Mouse (Mus musculus): ENCODE data around the gene Tsks. TPM values are rescaled to one million over a fixed set of nuclear protein-coding genes. Genes with fewer than 3 reads are reported as not detected.

Tsks gene
- polyA plus RNA-seq (2017; shearing (Covaris generic)), result not detected

DNA sequence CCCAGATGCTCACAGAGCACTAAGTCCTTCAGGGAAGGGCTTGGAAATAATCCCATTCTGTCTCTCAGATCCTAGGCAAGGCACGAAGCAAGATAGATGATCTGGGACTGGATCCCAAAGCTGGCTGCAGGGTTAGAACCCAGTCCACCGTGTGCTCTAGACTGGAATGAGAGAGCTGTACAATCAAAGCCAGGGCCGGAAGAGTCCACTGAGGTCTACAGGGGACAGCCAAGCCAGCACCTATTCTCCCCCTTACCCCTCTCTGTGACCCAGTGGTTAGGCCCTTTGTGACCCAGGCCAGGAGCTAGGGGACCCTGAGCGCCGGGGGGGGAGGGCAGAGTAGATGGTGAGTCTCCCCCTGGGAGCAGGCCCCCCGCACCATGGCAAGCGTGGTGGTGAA, at the start of gene Tsks:
TSS of gene Tsks (plus strand) at position 301 of the 400 bp plus-strand sequence.

DNA sequence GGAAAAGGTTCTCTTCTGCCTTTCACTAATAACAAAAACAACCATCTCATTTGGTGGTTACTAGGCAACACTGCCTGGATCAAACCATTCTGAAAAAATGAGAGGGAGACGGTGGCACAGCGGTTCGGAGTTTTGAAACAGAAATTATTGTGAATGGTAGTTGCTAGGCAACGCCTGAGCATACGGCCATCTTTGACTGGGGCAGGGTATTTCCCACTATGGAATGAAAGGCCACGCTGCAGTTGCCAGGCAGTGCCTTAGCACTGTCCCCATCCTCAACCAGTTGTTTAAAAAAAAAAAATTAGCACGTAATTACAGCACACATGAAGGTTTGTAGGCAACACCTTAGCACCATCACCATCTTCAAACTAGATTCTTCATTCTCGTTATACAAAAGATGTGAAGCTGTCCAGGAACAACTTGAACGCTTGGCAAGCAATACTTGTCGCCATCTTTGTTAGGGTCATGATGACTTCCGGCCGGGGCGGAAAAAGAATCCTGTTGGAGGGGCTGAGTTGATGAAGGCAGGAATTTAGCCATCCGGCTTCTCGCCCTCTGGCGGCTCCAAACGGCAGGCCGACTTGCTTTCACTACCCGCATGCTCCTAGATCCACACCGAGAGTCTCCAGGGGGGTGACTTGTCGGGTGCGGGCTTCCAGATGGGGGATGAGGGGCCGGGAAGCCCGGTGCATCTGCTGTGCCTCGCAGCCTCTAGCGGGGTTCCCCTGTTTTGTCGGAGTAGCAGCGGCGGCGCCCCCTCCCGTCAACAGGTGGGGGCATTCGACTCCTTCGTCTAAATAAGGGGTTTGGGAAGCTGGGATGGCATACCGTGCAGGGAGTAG, 47.2 kb upstream of the Tsks start, which contains the start of gene Fuz:
TSS of gene Fuz (plus strand) at position 487 of the 842 bp plus-strand sequence.

DNA sequence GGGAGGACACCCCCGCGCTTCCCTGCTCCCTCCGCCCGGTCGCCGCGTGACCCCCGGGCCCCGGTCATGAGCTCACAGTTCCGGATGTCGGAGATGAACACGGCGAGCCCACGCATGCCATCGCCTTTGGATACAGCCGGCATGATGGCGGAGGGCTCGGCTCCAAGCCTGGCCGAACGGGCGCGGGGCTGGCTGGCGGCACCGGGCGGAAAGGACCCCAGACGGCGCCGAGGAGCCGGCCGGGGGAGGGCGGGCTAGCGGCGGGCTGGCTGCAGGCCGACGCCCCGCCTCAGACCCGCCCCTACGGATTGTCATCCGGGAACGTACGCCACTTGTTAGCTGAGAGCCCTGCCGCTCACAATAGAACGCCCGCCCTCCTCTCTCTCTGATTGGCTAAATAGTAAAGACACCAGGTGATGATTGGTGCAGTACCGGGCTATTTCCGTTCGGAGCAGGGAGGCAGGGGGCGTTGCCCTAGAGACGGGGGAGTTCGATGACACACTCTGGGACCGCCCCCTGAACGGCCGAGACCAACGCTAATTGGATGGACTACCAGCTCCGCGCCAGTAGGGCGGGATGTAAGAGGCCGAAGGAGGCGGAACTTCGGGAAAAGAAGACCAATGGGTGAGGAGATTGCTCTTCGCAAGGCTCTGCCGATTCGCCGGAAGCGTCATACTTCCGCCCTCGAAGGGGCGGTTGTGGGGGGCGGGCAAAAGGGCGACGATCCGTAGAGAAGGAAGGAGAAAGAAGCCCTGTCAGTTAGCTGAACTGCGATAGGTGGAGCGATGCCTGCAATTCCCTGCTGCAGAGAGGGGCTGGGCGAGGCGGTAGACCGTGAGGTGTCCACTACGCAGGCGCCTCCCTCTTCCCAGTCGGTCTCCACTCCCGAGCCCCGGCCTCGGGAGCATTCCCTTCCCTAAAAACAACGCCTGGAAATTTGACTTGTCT, 13.5 kb upstream of the Tsks start, which contains the start of gene Ap2a1:
TSS of gene Ap2a1 (minus strand) at position 293 of the 948 bp plus-strand sequence.

DNA sequence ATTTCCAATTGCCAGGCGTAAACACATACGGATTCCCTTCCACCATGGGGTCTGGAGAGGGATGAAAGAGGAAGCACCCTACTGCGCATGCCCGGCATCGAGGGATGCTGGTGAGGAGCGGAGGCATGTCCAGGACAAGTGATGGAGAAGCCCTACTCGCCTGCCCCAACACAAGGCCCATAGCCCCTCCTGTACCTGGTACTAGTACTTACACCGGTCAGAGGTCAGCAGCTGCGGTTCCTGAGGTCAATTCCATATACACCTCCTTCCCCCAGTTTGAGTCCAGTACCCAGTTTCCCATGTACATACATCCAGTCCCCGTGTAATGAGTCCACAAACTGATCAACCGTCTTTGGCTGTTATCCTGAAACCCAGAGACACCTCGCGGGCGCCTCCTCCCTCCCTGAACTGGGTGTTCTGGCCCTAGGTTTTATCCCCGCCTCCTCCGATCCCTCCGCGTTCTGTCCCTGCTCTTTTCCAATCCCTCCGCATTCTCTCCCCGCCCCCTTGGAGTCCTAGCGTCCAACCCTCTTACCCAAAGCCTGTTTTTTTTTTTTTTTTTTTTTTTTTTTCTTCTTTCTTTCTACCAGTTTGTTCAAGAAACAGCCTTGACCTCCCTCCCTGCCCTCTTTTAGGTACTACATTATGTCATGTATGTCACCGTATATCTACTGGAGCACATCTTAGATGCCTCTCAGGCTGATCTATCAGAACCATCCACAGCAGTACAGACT, 31.5 kb downstream of the Tsks start, which contains the start of gene Cpt1c:
TSS of gene Cpt1c (minus strand) at position 469 of the 734 bp plus-strand sequence.

DNA sequence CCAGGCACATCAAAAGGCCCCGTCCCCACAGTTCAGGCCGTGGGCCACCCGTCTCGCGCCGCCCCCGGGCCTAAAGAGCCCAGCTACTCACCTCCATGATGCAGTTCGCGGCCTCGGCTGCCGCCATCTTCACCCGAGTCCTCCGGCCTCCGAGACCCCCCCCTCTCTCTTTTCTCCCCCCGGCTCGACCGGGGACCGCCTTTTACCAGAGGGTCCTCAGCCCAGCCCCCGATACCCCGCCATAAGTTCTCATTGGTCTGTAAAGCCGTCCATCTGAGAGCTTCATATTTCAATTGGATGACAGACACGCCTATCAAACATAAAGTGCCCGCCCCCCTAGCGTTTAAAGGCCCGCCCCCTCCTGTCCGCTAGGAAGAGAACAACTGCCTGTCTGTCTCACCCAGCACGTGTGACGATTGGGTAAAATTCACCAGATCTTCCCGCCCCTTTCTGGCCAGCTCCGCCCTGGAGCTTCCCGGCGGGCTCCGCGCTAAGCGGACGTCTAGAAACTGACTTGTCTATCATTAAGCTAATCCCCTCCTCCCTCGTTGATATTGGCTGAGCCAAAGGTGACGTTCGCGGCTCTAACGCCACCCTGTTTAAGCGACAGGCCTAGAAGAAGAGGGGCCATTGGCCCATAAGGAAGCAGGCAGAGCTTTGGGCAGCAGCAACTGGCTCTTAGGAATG, 43.3 kb downstream of the Tsks start, which contains the start of gene Prmt1:
TSS of gene Prmt1 (minus strand) at position 377 of the 687 bp plus-strand sequence.

DNA sequence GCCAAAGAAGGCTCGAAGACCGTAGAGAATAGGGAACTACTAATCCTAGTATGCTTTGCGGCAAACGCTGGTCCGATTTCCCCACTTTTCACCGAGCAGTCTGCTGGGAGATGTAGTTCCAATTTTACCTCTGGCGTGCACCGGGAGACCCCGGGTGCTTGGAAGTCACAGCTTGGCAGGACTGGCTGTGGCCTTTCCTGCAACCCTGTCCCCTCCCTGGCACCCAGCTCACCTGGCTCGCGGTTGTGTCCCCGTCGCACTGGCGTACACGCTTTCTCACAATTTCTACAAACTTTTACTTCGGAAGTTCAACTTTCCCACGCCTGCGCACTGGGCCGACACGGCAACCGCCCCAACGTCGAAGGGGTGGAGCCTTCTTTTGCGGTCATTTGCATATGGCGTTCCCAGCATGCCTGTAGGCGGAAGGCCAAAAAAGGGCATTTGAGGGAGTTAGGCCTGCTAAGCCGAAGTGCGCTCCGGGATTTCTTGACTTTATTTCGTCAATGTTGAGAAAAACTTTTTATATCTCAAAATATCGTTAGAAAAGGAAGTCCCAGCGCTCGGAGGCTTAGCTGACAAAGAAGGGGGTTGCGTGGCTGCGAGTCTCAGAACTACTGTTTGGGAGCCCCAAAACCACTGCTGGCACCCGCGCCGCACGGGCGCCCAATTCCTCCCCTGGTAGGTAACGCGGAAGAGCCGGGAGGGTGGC, 54.4 kb downstream of the Tsks start, which contains the start of gene Irf3:
TSS of gene Irf3 (plus strand) at position 418 of the 709 bp plus-strand sequence.

DNA sequence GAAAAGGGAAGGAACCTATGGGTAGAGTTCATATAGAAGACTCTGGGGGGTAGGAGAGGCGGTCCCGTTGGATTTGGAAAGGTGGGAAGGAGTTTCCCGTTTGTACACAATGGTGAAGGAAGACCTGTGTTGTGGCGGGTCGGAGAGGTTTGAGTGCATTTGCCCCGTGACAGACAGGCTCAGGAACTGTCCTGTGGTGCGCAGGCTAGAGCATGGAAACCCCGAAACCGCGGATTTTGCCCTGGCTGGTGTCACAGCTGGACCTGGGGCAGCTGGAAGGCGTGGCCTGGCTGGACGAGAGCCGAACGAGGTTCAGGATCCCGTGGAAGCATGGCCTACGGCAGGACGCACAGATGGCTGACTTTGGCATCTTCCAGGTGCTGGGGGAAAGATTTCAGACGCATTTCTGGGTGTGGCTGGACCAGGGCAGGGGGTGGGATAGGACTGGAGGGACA, 55.5 kb downstream of the Tsks start, which contains the start of gene Bcl2l12:
TSS of gene Bcl2l12 (minus strand) at position 212 of the 455 bp plus-strand sequence.

Other genes with a start within 250 kb of the Tsks start
- not detected for gene Izumo2, start 234.5 kb upstream of the Tsks start, polyA plus RNA-seq (2017; shearing (Covaris generic))
- gene Vrk3, start 194.8 kb upstream of the Tsks start, polyA plus RNA-seq (2017; shearing (Covaris generic)), result 116 TPM
- 0.51 TPM for gene Zfp473, start 192.2 kb upstream of the Tsks start, polyA plus RNA-seq (2017; shearing (Covaris generic))
- 63.1 TPM for gene Nup62, start 127.1 kb upstream of the Tsks start, polyA plus RNA-seq (2017; shearing (Covaris generic))
- gene Il4i1, start 126.8 kb upstream of the Tsks start, polyA plus RNA-seq (2017; shearing (Covaris generic)), result 2.9 TPM
- 0.22 TPM for gene Atf5, start 126.5 kb upstream of the Tsks start, polyA plus RNA-seq (2017; shearing (Covaris generic))
- 20.5 TPM for gene Akt1s1, start 94.2 kb upstream of the Tsks start, polyA plus RNA-seq (2017; shearing (Covaris generic))
- 114 TPM for gene Tbc1d17, start 94.1 kb upstream of the Tsks start, polyA plus RNA-seq (2017; shearing (Covaris generic))
- 112 TPM for gene Pnkp, start 86.1 kb upstream of the Tsks start, polyA plus RNA-seq (2017; shearing (Covaris generic))
- 10.1 TPM for gene Ptov1, start 73.4 kb upstream of the Tsks start, polyA plus RNA-seq (2017; shearing (Covaris generic))
- 52.0 TPM for gene Med25, start 50.5 kb upstream of the Tsks start, polyA plus RNA-seq (2017; shearing (Covaris generic))
- 52.1 TPM for gene Fuz, start 47.1 kb upstream of the Tsks start, polyA plus RNA-seq (2017; shearing (Covaris generic))
- 36.1 TPM for gene Ap2a1, start 13.7 kb upstream of the Tsks start, polyA plus RNA-seq (2017; shearing (Covaris generic))
- 0.72 TPM for gene Cpt1c, start 31.6 kb downstream of the Tsks start, polyA plus RNA-seq (2017; shearing (Covaris generic))
- gene Prmt1, start 43.4 kb downstream of the Tsks start, polyA plus RNA-seq (2017; shearing (Covaris generic)), result 180 TPM
- 248 TPM for gene Irf3, start 54.4 kb downstream of the Tsks start, polyA plus RNA-seq (2017; shearing (Covaris generic))
- gene Bcl2l12, start 55.5 kb downstream of the Tsks start, polyA plus RNA-seq (2017; shearing (Covaris generic)), result 29.1 TPM
- 27.6 TPM for gene Scaf1, start 73.2 kb downstream of the Tsks start, polyA plus RNA-seq (2017; shearing (Covaris generic))
- gene Rras, start 74.8 kb downstream of the Tsks start, polyA plus RNA-seq (2017; shearing (Covaris generic)), result 15.1 TPM
- gene Prr12, start 109.7 kb downstream of the Tsks start, polyA plus RNA-seq (2017; shearing (Covaris generic)), result 3.5 TPM
- 127 TPM for gene Nosip, start 119.2 kb downstream of the Tsks start, polyA plus RNA-seq (2017; shearing (Covaris generic))
- 3.2 TPM for gene Prrg2, start 119.5 kb downstream of the Tsks start, polyA plus RNA-seq (2017; shearing (Covaris generic))
- gene Rcn3, start 149.0 kb downstream of the Tsks start, polyA plus RNA-seq (2017; shearing (Covaris generic)), result 159 TPM
- 6.5 TPM for gene Fcgrt, start 160.6 kb downstream of the Tsks start, polyA plus RNA-seq (2017; shearing (Covaris generic))
- 2,486 TPM for gene Rps11, start 181.2 kb downstream of the Tsks start, polyA plus RNA-seq (2017; shearing (Covaris generic))
- gene Rpl13a, start 185.6 kb downstream of the Tsks start, polyA plus RNA-seq (2017; shearing (Covaris generic)), result 2,118 TPM
- gene Gm45713, start 193.0 kb downstream of the Tsks start, polyA plus RNA-seq (2017; shearing (Covaris generic)), result not detected
- gene Flt3l, start 193.2 kb downstream of the Tsks start, polyA plus RNA-seq (2017; shearing (Covaris generic)), result 225 TPM
- gene Pih1d1, start 211.1 kb downstream of the Tsks start, polyA plus RNA-seq (2017; shearing (Covaris generic)), result 59.5 TPM
- 70.8 TPM for gene Aldh16a1, start 211.4 kb downstream of the Tsks start, polyA plus RNA-seq (2017; shearing (Covaris generic))
- gene Slc17a7, start 220.7 kb downstream of the Tsks start, polyA plus RNA-seq (2017; shearing (Covaris generic)), result not detected
- not detected for gene Gfy, start 236.4 kb downstream of the Tsks start, polyA plus RNA-seq (2017; shearing (Covaris generic))
- gene Pth2, start 237.8 kb downstream of the Tsks start, polyA plus RNA-seq (2017; shearing (Covaris generic)), result not detected

Measured in inflammation-experienced regulatory T-cells, adult 16 weeks (primary cell).